Mouse (Mus musculus) macrophage (primary cell): ENCODE measurements around the gene Fcrl5. TPM values are rescaled to one million over a fixed set of nuclear protein-coding genes. Genes with fewer than 3 reads are reported as not detected.

ENCODE experiments used
- H3K27ac ChIP-seq: fragments of 350-480 bp; formaldehyde crosslinking; 2 replicates; pipeline ENCODE4 v1.9.0; 2021
- H3K36me3 ChIP-seq: fragments of 350-480 bp; formaldehyde crosslinking; 2 replicates; pipeline ENCODE4 v1.9.0; 2021; ENCODE audit errors: inconsistent target
- H3K4me3 ChIP-seq: fragments of 350-480 bp; formaldehyde crosslinking; 2 replicates; pipeline ENCODE4 v1.9.0; 2021; ENCODE audit errors: inconsistent target
- H3K79me2 ChIP-seq: fragments of 350-480 bp; formaldehyde crosslinking; 2 replicates; pipeline ENCODE4 v1.9.0; 2021; ENCODE audit errors: inconsistent target
- WGBS: methylation state at CpG from one replicate; pipeline ENCODE4 v1.1.7; 2026; ENCODE audit warnings: inconsistent platforms; ENCODE audit not compliant: missing documents; 5-methylcytosine and 5-hydroxymethylcytosine counted together
- polyA plus RNA-seq: library from polyadenylated mRNA; stranded (reverse); fragments of 250-400 nt; gene quantifications from 3 replicates; pipeline ENCODE4 v1.2.4, GENCODE M21; 2018; ENCODE audit warnings: inconsistent platforms

Fcrl5 gene
- polyA plus RNA-seq, 1 experiment from 2014 or later, result 0.11 TPM

DNA sequence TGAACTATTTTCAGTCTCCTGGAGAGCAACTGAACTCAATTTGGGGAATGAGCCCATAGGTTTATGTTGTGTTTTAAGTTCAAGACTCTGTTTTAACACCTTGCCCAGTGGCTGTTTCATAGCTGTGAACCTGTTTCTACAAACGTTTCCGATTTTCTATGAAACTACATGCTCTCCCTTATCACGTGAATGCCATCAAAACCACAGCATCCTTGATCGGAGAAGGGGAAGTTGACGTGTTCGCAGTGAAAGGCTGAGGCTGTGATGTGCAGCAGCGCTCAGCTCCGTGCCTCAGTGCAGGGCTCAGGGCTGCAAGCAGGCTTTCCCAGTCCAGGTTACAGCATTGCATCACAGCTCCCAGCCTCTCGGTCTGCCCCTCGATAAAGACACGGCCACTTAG, 94.0 kb downstream of the Fcrl5 start:
- Histone ChIP-seq H3K79me2 (peaks cover 89% of the 10 kb centered on the region), H3K27ac (peak overlapping the region; percentile 80), H3K4me3 (no peak overlapping the region), H3K36me3 (peaks cover 46% of the 10 kb centered on the region)
- 0% methylated on average over 11 of the region's 11 CpGs for WGBS

DNA sequence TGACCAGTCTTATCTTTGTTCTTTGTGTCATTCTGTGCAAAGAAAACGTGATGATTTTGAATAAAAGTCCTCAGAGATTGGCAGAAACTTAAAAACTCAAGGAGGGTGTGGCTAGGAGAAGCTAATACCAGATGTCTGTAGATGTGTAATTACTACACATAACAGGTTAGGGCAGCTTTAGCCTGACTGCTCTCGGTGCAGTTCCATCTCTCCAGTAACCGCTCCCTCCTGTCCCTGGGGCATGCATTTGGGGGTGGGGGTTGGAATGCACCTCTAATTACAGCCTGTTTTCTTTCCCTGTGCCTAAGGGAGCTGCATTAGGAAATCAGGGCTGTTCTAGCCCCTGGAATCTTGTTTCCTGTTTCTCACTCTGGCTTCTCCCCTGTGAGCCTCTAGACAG, 94.7 kb downstream of the Fcrl5 start:
- Histone ChIP-seq H3K27ac (no peak overlapping the region), H3K4me3 (no peak overlapping the region), H3K79me2 (peaks cover 96% of the 10 kb centered on the region), H3K36me3 (peaks cover 52% of the 10 kb centered on the region)
- 87% methylated on average over 3 of the region's 3 CpGs for WGBS

DNA sequence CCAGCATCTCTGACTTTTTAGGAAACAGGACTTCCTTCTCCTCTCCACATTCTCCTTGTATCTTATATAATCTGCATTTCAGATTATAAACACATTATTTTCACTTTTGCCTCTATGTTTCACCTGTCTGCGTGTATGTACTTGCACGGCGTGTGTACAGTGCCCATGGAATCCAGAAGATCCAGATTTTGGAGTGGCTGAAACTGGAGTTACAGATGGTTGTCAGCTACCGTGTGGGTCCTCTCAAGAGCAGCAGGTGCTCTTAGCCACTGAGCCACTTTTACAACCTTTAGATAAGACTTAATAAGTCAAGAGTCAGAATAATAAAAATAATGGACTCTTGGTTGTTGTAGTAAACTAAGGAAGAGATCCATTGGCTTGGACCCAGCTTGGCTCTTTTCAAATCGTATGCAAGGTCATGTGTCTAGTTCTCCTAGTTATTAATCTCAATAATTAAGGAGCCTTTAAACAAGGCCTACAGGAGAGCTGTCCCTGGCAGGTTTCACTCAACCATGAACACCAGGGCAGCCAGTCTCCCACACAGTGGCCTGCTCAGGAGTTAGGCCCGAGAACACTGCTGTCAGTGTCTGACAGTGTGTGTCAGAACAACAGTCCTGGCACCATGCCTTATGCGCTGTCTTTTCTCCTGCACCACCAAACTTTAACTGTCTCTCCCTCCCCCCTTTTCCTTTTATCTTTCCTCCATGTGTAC, 98.2 kb downstream of the Fcrl5 start:
- H3K27ac ChIP-seq, result no peak overlapping the region
- peaks cover 100% of the 10 kb centered on the region for H3K79me2 ChIP-seq
- WGBS, result 98% methylated on average over 7 of the region's 7 CpGs
- no peak overlapping the region for H3K4me3 ChIP-seq
- peaks cover 88% of the 10 kb centered on the region for H3K36me3 ChIP-seq

DNA sequence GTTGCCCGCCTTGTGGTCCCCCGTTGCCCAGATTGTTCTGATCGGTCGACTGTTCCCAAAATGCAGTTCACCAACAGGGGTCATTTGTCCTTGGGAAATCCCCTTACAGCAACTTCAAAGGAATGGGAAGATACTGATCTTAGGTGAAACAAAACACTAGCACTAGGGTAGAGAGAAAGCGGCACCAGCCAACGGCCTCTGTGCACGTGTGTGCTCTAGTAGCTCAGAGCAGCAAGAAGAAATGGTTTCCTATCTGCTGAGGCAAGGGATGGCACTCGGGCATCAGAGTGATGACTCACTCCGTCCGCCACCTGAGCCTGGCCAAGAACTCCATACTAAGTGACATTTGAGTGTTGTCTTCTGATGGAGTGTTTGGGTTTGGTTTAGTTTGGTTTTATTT, 102.5 kb downstream of the Fcrl5 start:
- 83% methylated on average over 10 of the region's 10 CpGs for WGBS
- H3K4me3 ChIP-seq, result no peak overlapping the region
- H3K79me2 ChIP-seq, result peaks cover 71% of the 10 kb centered on the region
- peaks cover 63% of the 10 kb centered on the region for H3K36me3 ChIP-seq
- H3K27ac ChIP-seq, result no peak overlapping the region

DNA sequence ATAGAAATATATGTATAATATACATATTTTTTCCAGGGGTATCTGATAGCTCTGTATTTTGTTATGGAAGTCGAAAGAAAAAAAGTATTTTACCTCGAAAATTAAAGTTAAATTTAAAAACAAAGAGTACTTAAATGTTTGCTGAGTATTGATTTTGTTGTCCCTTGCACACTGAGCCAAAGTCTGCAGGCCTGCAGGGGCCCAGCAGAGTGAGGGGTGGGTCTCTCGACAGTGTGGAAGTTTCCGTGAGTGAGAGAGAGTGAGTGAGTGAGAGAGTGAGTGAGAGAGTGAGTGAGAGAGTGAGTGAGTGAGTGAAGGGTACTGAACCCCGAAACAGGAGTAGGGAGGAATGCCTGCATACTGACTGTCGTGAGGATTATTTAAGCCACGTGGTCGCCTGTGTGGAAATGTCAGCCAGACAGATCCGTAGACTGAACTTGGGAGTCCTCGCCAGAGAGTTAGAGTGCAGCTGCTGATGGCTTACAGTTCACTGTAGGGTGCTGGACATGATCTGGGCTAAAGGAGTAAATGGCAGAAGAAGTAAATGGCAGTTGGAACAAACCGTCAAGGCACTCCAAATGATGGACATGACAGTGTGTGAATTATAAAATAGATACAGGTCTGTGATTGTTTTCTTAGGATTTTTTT, 104.6 kb downstream of the Fcrl5 start:
- Histone ChIP-seq H3K4me3 (no peak overlapping the region), H3K79me2 (peaks cover 50% of the 10 kb centered on the region), H3K36me3 (peaks cover 43% of the 10 kb centered on the region), H3K27ac (no peak overlapping the region)
- WGBS, result 92% methylated on average over 11 of the region's 11 CpGs

DNA sequence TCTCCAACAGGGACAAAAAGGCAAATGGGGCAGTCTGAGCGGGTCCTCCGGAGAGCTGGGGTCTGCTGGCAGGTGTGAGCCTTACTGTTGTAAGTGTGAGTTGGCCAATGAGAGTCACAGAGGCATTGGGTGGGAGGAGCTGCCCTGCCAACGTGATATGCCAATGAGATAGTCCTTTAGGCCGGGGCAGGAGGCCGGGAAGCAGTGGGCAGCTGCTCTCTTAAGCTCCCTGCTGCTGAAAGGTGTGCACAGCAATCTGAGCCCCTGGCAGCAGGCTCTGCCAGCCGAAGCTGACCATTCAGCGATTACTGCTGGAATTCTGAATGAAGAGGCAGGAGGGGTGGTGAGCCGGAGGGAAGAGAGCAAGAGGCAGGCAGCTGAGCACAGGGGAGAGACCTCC, 105.1 kb downstream of the Fcrl5 start:
- 93% methylated on average over 8 of the region's 8 CpGs for WGBS
- H3K4me3 ChIP-seq, result no peak overlapping the region
- no peak overlapping the region for H3K27ac ChIP-seq
- H3K79me2 ChIP-seq, result peaks cover 44% of the 10 kb centered on the region
- H3K36me3 ChIP-seq, result peaks cover 38% of the 10 kb centered on the region

DNA sequence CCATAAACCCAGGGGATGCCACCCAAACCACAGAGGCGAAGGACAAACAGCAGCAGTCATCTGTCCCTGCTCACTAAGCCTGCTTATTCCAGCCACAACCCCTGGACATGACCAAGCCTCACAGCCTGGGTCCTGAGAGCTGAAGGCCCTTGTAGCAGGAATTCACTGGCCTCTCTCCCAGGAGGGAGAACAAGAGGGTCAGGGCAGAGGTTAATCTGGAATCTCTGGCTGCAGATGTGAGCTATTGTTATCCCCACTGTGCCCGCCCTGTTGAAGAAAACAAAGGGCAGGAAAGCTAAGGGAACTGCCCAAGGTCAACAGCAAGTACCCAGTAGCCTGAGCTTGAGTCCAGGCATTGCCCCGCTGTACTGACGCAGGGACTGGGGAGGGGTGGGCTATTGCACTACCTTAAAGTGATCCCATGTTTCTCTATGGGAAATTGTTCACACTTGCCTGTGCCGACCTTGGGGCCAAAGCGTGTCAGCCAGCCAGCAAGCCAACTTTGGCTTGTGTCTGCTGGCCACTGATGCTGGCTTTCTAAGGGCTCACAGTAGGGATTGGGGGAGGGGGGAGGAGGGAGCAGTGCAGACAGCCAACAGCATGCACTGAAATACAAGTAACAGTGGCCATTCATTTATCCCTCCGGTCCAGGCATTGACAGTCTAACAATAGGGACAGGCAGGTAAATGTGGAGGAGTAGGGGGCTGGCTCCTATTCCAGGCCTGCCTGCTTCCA, 107.1 kb downstream of the Fcrl5 start:
- Histone ChIP-seq H3K27ac (no peak overlapping the region), H3K4me3 (no peak overlapping the region), H3K79me2 (peaks cover 25% of the 10 kb centered on the region), H3K36me3 (peaks cover 18% of the 10 kb centered on the region)
- WGBS, result 94% methylated on average over 7 of the region's 7 CpGs

DNA sequence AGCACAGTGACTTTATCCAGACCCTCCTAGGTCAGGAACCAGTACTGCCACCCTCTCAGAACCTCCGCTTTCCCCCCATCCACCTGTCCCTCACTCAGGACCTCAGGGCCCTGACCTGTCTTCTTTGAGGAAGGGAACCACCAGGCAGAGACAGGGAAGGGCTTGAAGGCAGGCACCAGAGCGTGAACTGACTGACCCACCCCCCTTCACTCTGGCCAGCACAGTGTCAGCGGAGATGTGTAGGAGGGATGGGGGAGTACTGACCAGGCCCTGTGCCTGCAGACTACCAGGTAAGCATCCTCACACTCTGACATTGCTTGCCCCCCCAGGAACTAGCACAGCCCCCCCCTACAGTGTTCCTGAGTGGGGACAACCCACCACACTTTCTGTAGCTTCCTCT, 110.0 kb downstream of the Fcrl5 start:
- H3K27ac ChIP-seq, result no peak overlapping the region

DNA sequence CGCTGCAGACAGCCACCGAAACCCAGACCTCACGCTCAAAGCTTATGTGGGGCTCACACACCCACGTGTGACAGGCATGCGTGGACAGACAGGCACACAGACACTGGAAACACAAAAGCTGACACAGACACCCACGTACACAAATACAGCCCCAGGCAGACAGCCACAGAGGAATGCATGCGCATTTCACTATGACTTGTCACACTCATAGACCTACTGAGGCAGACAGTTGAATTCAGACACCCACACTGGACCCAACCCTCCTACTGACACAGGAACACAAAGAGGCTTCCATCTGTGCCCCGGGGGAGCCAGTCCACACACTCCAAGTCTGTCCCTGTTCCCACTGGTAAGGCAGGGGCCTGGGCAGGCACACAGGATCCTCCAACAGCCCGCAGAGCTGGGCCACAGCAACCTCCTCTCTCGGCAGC, 110.7 kb downstream of the Fcrl5 start:
- 91% methylated on average over 10 of the region's 10 CpGs for WGBS
- H3K27ac ChIP-seq, result no peak overlapping the region
- no peak overlapping the region for H3K4me3 ChIP-seq
- H3K79me2 ChIP-seq, result no peaks in the 10 kb centered on the region
- no peaks in the 10 kb centered on the region for H3K36me3 ChIP-seq

More for the DNA sequence above, 110.0 kb downstream of the Fcrl5 start:
- 100% methylated on average over 2 of the region's 3 CpGs for WGBS
- H3K79me2 ChIP-seq, result no peaks in the 10 kb centered on the region
- H3K36me3 ChIP-seq, result no peaks in the 10 kb centered on the region
- no peak overlapping the region for H3K4me3 ChIP-seq

DNA sequence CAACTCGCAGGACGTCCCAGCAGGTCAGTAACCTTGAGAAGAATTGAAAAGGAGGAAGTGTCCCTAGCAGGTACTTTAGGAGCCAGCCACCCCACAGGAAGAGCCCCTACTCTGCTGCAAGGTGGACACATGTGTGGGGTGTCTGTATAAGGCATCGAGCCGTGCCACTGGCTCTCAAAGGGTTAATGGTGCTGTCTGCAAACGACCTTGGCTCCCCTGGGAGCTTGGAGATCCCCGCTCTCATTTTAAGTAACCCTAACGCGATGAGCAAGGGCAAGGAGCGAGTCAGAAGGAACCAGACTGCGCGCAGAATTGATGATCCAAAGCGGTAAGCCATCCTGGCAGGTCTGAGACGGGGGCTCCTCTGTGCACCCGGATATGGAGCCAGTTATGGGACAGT, 114.3 kb downstream of the Fcrl5 start:
- Histone ChIP-seq H3K27ac (no peak overlapping the region), H3K79me2 (no peaks in the 10 kb centered on the region), H3K36me3 (no peaks in the 10 kb centered on the region), H3K4me3 (no peak overlapping the region)
- 24% methylated on average over 14 of the region's 14 CpGs for WGBS

Other genes starting within 250 kb of the Fcrl5 start
- 116 to 293 TPM (median 116 TPM) in 3 replicates for gene Fcrls, start 172.0 kb upstream of the Fcrl5 start, polyA plus RNA-seq
- 496 to 1,051 TPM (median 577 TPM) in 3 replicates for gene Cd5l, start 77.9 kb upstream of the Fcrl5 start, polyA plus RNA-seq
- 2.8 to 11.5 TPM (median 8.4 TPM) in 3 replicates for gene Fcrl1, start 59.4 kb upstream of the Fcrl5 start, polyA plus RNA-seq
- 40.8 to 61.3 TPM (median 52.2 TPM) in 3 replicates for gene Etv3, start 89.6 kb downstream of the Fcrl5 start, polyA plus RNA-seq
- 14.9 to 17.3 TPM (median 17.2 TPM) in 3 replicates for gene Arhgef11, start 181.8 kb downstream of the Fcrl5 start, polyA plus RNA-seq